Mouse (Mus musculus) heart, embryonic 14.5 days (tissue): ENCODE measurements at regions not wholly inside any gene's neighbourhood (a gene's known extent, or its start where the extent isn't known, plus 50 kb on each side); places are given as distances from the start of the nearest gene placed in this dataset.

Source experiments
- ATAC-seq: fragments of 200-750 bp; cut with Nextera tagmentation; 2 replicates; pipeline ENCODE4 v1.8.0; 2017; ENCODE audit warnings: low read depth, moderate TSS enrichment; ENCODE audit not compliant: insufficient number of reproducible peaks, insufficient read depth, low FRiP score
- H3K27ac ChIP-seq, 2 experiments: fragments of 200-500 bp in 1 of 2; fragments of 300-500 bp in 1 of 2; sonication (generic) in 1 of 2; replicated peaks in 1 of 2; 2 replicates each; pipeline ENCODE4 v1.5.1; 2012 to 2014; ENCODE audit warnings: low read depth in 2 of 2, low read length in 2 of 2, control low read depth in 1 of 2, mild to moderate bottlenecking in 1 of 2, mixed read lengths in 1 of 2; ENCODE audit not compliant: control insufficient read depth in 1 of 2, insufficient read depth in 1 of 2
- H3K27me3 ChIP-seq: fragments of 300-500 bp; sonication (generic); 2 replicates; pipeline ENCODE4 v1.6.1; 2014; ENCODE audit warnings: mild to moderate bottlenecking, low read length, control low read depth; ENCODE audit not compliant: control insufficient read depth, insufficient read depth
- H3K36me3 ChIP-seq: fragments of 300-500 bp; sonication (generic); 2 replicates; pipeline ENCODE4 v1.6.1; 2014; ENCODE audit warnings: mild to moderate bottlenecking, control low read depth, low read length, mixed read lengths; ENCODE audit not compliant: control insufficient read depth, insufficient read depth
- H3K4me1 ChIP-seq, 2 experiments: fragments of 200-500 bp in 1 of 2; fragments of 300-500 bp in 1 of 2; sonication (generic) in 1 of 2; 2 replicates each; pipeline ENCODE4 v1.6.1; 2012 to 2014; ENCODE audit warnings: low read length in 2 of 2, control low read depth in 1 of 2, mixed read lengths in 1 of 2; ENCODE audit not compliant: control insufficient read depth in 2 of 2, insufficient read depth in 2 of 2
- H3K4me2 ChIP-seq: fragments of 300-500 bp; sonication (generic); 2 replicates; pipeline ENCODE4 v1.6.1; 2014; ENCODE audit warnings: mild to moderate bottlenecking, low read length
- H3K4me3 ChIP-seq, 2 experiments: fragments of 200-500 bp in 1 of 2; fragments of 300-500 bp in 1 of 2; sonication (generic) in 1 of 2; 2 replicates each; pipeline ENCODE4 v1.5.1; 2012 to 2014; ENCODE audit warnings: low read length in 2 of 2, mild to moderate bottlenecking in 2 of 2, control low read depth in 1 of 2, low read depth in 1 of 2, moderate library complexity in 1 of 2; ENCODE audit not compliant: control insufficient read depth in 1 of 2, insufficient read depth in 1 of 2
- H3K9ac ChIP-seq: fragments of 300-500 bp; sonication (generic); 2 replicates; pipeline ENCODE4 v1.6.1; 2014; ENCODE audit warnings: mild to moderate bottlenecking, low read length
- H3K9me3 ChIP-seq: fragments of 300-500 bp; sonication (generic); 2 replicates; pipeline ENCODE4 v1.6.1; 2016; ENCODE audit warnings: low read length, control low read depth; ENCODE audit not compliant: control insufficient read depth
- WGBS: fragments of 180-500 bp; shearing (Covaris S2); extraction: QIAGEN DNeasy Blood & Tissue Kit; methylation state at CpG from one replicate; pipeline ENCODE4 v1.1.7; 2014; 5-methylcytosine and 5-hydroxymethylcytosine counted together

DNA sequence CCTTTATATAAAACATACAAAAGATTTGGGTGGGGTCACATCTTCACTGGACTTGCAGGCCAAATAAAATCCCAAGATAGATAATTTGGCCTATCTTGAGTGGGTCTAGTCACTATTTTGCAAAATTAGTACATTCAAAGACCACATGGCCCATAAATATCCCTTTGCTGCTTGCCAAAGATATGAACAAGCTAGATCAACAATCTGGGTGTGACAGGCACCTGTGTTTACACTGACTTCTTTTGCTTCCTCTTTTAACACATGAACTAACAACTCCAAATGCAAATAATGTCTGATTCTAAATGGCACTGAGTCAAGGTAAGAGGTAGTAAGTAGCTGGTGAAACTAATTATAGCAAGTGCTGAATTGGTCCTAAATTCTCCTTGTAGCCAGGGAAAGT lies 370.2 kb upstream of the Slc30a5 start:
- no peak overlapping the region for H3K9ac ChIP-seq
- no peaks in the 10 kb centered on the region for H3K36me3 ChIP-seq
- H3K4me3 ChIP-seq = no peak overlapping the region
- no peak for ATAC-seq
- H3K9me3 ChIP-seq = no peaks in the 10 kb centered on the region
- H3K4me2 ChIP-seq = no peak overlapping the region
- no peak overlapping the region for H3K27ac ChIP-seq
- H3K27me3 ChIP-seq = no peaks in the 10 kb centered on the region
- H3K4me1 ChIP-seq = no peaks in the 10 kb centered on the region

DNA sequence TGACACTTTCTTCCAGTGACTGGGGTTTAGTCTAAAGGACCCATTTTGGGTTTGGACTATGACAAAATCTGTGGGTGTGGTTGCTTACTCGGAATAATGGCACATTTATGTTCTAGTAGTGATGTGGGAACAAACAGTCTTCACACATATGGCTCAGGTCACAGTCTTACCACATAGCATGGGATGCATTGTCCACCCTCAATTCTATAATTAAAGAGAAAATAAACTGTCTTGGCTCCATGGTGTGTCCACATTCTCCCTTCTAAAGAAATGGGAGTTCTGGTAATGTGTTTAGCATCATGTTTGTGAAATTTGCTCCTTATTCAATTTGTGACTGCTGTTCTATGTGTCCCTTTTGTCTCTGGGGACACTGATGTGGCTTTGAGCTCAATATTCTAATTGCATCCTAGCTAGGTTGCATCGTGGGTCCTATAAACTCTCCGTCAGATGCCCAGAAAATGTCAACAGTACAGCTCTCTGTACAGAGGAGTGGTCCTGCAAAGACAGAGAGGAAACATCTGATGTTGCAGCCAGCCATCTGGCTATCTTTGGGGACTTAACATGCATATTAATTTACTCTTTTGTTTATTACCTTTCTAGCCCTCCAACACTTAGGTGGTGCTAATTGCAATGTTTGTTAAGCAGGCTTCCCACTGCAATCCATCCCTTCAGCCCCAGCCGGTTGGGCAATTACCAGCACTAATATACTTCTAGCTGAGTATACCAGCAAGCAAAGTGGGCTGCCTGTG lies 369.5 kb upstream of the Slc30a5 start:
- Histone ChIP-seq H3K27me3 (no peaks in the 10 kb centered on the region), H3K9me3 (no peaks in the 10 kb centered on the region), H3K9ac (no peak overlapping the region), H3K36me3 (no peaks in the 10 kb centered on the region), H3K27ac (no peak overlapping the region), H3K4me1 (no peaks in the 10 kb centered on the region), H3K4me3 (no peak overlapping the region), H3K4me2 (no peak overlapping the region)
- ATAC-seq = no peak
- WGBS = 62% methylated on average over 4 of the region's 4 CpGs

DNA sequence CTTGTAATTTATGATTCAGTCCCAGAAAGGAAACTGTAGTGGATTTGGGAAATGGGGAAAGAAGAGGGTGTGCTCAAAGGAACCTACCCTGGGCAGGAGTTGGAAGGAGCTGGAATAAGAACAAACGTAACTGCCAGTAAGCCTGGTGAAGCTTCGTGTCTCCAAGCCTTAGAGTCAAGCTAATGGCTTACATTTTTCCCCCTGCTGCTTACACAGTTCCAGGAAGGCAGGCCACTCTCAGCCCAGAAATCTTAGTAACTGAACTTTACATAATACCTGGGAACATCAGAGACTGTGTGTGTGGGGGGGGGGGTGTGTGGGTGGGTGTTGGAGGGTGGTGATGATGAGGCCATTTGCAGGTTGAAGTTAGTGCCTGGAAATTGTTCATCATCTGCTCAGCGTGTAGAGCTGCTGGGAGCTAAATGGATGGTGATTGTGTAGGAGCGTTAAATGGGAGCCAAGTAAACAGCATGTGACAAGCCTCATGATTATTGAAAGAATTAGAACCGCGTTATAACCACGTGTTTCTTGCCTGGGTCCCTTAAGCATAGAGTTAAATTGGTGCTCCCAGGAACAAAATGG lies 357.1 kb upstream of the Slc30a5 start:
- Histone ChIP-seq H3K27me3 (no peaks in the 10 kb centered on the region), H3K27ac (no peak overlapping the region), H3K4me3 (no peak overlapping the region), H3K9me3 (no peaks in the 10 kb centered on the region), H3K4me1 (no peaks in the 10 kb centered on the region), H3K36me3 (no peaks in the 10 kb centered on the region), H3K4me2 (no peak overlapping the region), H3K9ac (no peak overlapping the region)
- no peak for ATAC-seq
- WGBS = 84% methylated on average over 7 of the region's 7 CpGs

DNA sequence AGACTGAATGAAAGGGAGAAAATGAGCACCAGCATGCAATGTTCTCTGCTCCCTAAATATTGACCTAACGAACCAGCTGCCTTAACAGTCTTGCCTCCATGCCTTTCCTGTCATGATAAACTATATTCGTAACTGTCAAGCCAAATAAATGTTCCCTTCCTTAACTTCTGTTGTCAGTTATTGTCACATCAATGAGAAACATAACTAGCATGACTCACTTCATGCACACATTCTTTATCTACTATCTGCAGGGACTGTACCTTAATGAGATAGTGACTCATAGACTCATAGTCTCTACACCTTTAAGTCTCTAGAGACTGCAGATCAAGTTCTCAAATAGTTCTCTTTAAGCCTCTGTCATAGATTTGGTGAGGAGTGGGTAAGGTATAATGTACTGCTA lies 349.2 kb upstream of the Slc30a5 start:
- no peaks in the 10 kb centered on the region for H3K4me1 ChIP-seq
- WGBS = 63% methylated on average over 2 of the region's 2 CpGs

DNA sequence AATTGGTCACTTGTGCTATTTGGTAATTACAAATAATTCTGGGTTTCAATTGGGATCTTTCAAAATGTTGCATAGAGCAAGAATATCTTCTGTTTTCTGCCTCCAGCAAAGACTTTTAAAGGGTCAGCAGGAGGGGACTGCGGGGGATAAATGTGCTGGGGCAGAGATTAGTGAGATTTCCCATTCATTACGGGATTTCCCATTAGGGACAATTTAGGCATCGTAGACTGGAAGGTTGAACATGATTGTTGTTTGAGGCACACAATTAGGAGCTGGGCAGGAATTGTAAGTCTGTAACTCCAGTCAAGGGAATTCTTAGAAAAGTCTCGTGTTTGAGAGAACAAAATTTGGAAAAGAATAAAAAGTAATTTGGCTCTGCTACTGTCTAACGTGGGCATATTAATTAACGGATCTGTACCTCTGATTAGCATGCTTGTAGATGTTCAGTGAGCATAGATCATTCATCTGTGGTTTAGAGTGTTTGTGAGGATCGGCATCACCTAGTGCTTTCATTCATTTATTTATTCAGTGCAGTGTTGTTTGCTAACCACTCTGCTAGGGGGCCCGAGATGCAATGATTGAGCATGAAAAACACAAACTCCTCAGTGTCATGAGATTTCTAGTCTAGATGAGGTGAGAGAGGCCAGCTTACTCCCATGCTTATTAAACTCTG lies 341.9 kb upstream of the Slc30a5 start:
- H3K9me3 ChIP-seq = no peaks in the 10 kb centered on the region
- no peaks in the 10 kb centered on the region for H3K36me3 ChIP-seq
- no peak overlapping the region for H3K4me2 ChIP-seq
- no peaks in the 10 kb centered on the region for H3K27me3 ChIP-seq
- H3K4me3 ChIP-seq = no peak overlapping the region
- ATAC-seq = no peak
- no peak overlapping the region for H3K27ac ChIP-seq
- no peaks in the 10 kb centered on the region for H3K4me1 ChIP-seq
- no peak overlapping the region for H3K9ac ChIP-seq
- 84% methylated on average over 8 of the region's 8 CpGs for WGBS

More for the DNA sequence above, 349.2 kb upstream of the Slc30a5 start:
- Histone ChIP-seq H3K4me3 (no peak overlapping the region), H3K9me3 (no peaks in the 10 kb centered on the region), H3K27me3 (no peaks in the 10 kb centered on the region), H3K4me2 (no peak overlapping the region), H3K27ac (no peak overlapping the region), H3K36me3 (no peaks in the 10 kb centered on the region), H3K9ac (no peak overlapping the region)
- ATAC-seq = no peak

DNA sequence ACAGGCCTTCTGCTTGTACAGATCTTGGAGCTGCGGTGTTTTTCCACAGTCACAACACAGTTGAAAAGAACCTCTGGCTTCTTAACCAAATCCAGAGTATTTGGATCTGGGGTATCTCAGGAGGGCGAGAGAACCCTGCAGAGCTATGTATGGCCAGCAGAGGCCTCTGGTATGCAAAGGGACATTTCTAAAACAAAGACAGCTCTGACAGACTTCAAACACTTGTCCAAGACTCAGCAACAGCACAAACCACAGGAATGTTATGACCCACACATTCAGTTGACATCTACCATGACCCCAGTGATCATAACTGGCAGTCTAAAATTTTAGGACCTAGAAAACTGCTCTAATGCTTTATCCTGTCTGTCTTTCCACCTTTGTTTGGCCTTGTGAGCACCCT lies 328.5 kb upstream of the Slc30a5 start:
- 53% methylated on average over 2 of the region's 2 CpGs for WGBS
- no peak overlapping the region for H3K4me2 ChIP-seq
- H3K9me3 ChIP-seq = no peaks in the 10 kb centered on the region
- no peak for ATAC-seq
- no peak overlapping the region for H3K4me3 ChIP-seq
- no peak overlapping the region for H3K27ac ChIP-seq
- no peaks in the 10 kb centered on the region for H3K4me1 ChIP-seq
- H3K36me3 ChIP-seq = no peaks in the 10 kb centered on the region
- H3K9ac ChIP-seq = no peak overlapping the region
- H3K27me3 ChIP-seq = no peaks in the 10 kb centered on the region

DNA sequence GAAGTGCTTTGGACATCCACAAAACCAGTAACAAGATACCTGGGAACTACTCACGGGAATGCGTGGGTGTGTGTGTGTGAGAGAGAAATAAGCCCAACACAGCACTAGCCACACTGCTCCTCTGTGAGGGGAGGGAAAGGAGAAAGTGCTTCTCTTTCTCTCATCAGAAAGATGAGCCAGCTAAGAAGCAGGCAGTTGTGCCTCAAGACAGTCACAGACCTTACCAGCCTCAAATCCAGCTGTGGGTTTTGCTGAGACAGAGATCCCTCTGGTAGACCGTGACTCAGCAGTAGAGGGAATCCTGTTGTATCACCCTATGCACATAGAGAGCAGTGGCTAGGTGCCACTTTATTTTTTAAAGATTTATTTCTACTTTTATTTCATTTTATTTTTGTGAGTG lies 326.7 kb upstream of the Slc30a5 start:
- 75% methylated on average over 3 of the region's 3 CpGs for WGBS
- Histone ChIP-seq H3K4me2 (no peak overlapping the region), H3K4me3 (no peak overlapping the region), H3K4me1 (no peaks in the 10 kb centered on the region), H3K36me3 (no peaks in the 10 kb centered on the region), H3K27ac (no peak overlapping the region), H3K27me3 (no peaks in the 10 kb centered on the region), H3K9ac (no peak overlapping the region), H3K9me3 (no peaks in the 10 kb centered on the region)
- no peak for ATAC-seq
